Mouse (Mus musculus): ENCODE measurements around the gene Cpt1a. TPM values are rescaled to one million over a fixed set of nuclear protein-coding genes. Genes with fewer than 3 reads are reported as not detected.

The Cpt1a gene
- total RNA-seq (2014; rRNA removed) (29.1 and 35.8 TPM in 2 replicates), polyA plus RNA-seq (2015; fragmentation: Nextera tagmentation; extraction: Ambion mirVana) (15.7 and 17.4 TPM in 2 replicates)

DNA sequence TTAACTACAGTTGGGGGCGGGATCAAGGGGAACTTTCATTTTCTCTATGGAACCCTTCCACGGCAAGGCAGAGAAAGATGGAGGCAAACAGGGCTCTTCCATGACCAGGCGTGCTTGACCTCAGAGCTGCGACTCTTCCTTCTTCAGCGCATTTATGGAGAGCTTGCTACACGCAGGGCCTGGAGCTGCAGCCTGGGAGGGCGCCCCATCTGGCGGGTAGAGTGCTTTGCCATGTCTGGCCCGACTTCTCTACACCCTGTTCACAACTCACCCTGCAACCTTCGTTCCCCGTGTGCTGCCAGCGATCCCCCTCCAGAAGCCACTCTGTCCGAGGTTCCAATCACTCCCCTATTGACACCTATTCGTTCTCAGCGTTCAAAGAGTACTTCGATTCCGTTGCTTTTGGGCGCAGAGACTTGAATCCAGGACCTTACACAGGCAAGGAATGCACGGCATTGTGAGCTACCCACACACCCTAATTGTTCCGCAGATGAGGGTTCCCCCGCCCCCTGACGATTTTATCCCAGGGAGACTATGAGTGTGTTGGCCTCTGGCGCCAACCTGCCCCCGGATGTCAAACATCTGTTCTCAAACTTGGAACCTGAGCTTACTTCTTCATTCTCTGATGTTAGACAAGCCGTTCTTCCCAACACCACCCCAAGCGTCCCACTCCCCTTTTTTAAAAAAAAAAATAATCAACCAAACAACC is at the start of gene Cpt1a:
Gene Cpt1a, plus strand, starts transcription at position 74 of the 709 bp plus-strand sequence.
- Histone ChIP-seq H3K4me3 (ENCODE audit: low read depth, low read length) (peak within 1 kb of the TSS; percentile 46), H3K27ac (ENCODE audit: low read depth, low read length) (no peak within 1 kb of the TSS), H3K27me3 (ENCODE audit: insufficient read depth, low read length) (peaks cover 16% of the 10 kb centered on the region), H3K4me1 (ENCODE audit: insufficient read depth, low read length) (no peaks in the 10 kb centered on the region), H3K9me3 (ENCODE audit: low read length) (no peaks in the 10 kb centered on the region), H3K4me2 (ENCODE audit: low read depth, low read length, poor library complexity, severe bottlenecking) (peak within 1 kb of the TSS; percentile 72), H3K9ac (replicated peaks; ENCODE audit: low read length, poor library complexity, severe bottlenecking) (peak within 1 kb of the TSS; percentile 20; the same call in 1 of the 2 replicates), H3K36me3 (ENCODE audit: insufficient read depth, low read length) (no peaks in the 10 kb centered on the region)
- peak; percentile 60 for TF ChIP-seq CTCF (IDR thresholded peaks at IDR 0.05)
- ATAC-seq (ENCODE audit: low FRiP score) (no peak), DNase-seq (ENCODE audit: low spot score) (no peak)
- WGBS = 4% methylated on average over 26 of the region's 26 CpGs

DNA sequence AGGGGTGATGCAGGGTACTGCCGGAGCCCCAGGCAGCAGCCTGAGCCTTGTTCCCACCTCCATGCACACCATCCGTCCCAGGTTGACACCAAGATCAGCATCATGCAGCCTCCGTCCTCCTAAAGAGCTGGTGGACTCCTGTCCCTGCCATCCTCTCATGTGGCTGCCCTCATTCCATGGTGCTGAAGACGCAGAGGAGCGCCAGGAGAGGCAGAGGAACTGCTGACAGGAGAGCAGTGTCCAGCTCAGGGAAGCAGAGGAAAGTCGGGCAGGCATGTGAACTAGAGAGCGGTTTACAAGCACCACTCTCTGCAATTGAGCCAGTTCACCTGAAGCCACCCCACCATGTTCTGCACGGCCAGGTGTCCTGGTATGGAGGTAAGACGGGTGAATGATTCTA is 48.8 kb upstream of the Cpt1a start:
- Histone ChIP-seq H3K4me1 (ENCODE audit: insufficient read depth, low read length) (no peaks in the 10 kb centered on the region), H3K27me3 (ENCODE audit: insufficient read depth, low read length) (no peaks in the 10 kb centered on the region), H3K4me3 (ENCODE audit: low read depth, low read length) (no peak overlapping the region), H3K27ac (ENCODE audit: low read depth, low read length) (no peak overlapping the region), H3K4me2 (ENCODE audit: low read depth, low read length, poor library complexity, severe bottlenecking) (no peak overlapping the region), H3K9ac (replicated peaks; ENCODE audit: low read length, poor library complexity, severe bottlenecking) (no peak overlapping the region), H3K9me3 (ENCODE audit: low read length) (no peaks in the 10 kb centered on the region), H3K36me3 (ENCODE audit: insufficient read depth, low read length) (peaks cover 77% of the 10 kb centered on the region)
- ATAC-seq (ENCODE audit: low FRiP score) = no peak
- 95% methylated on average over 9 of the region's 9 CpGs for WGBS
- no peak for DNase-seq (ENCODE audit: low spot score)
- no peak for TF ChIP-seq CTCF (IDR thresholded peaks at IDR 0.05)

- 91% methylated on average over 3 of the region's 3 CpGs for WGBS
- no peak for TF ChIP-seq CTCF (IDR thresholded peaks at IDR 0.05)
- Histone ChIP-seq H3K4me3 (ENCODE audit: low read depth, low read length) (no peak overlapping the region), H3K9ac (replicated peaks; ENCODE audit: low read length, poor library complexity, severe bottlenecking) (no peak overlapping the region), H3K27me3 (ENCODE audit: insufficient read depth, low read length) (no peaks in the 10 kb centered on the region), H3K9me3 (ENCODE audit: low read length) (no peaks in the 10 kb centered on the region), H3K36me3 (ENCODE audit: insufficient read depth, low read length) (peaks cover 65% of the 10 kb centered on the region), H3K4me1 (ENCODE audit: insufficient read depth, low read length) (no peaks in the 10 kb centered on the region), H3K27ac (ENCODE audit: low read depth, low read length) (no peak overlapping the region), H3K4me2 (ENCODE audit: low read depth, low read length, poor library complexity, severe bottlenecking) (no peak overlapping the region)
- DNase-seq (ENCODE audit: low spot score) (no peak), ATAC-seq (ENCODE audit: low FRiP score) (no peak)
These were observed 46.3 kb upstream of the Cpt1a start for GRCm38 (mm10) chr19:3275744-3276365.

GRCm38 (mm10) chr19:3281886-3282285 is 40.2 kb upstream of the Cpt1a start:
- H3K27me3 ChIP-seq (ENCODE audit: insufficient read depth, low read length) = no peaks in the 10 kb centered on the region
- no peak for TF ChIP-seq CTCF (IDR thresholded peaks at IDR 0.05)
- peak overlapping the region; percentile 75 for H3K4me2 ChIP-seq (ENCODE audit: low read depth, low read length, poor library complexity, severe bottlenecking)
- no peak overlapping the region for H3K27ac ChIP-seq (ENCODE audit: low read depth, low read length)
- H3K4me3 ChIP-seq (ENCODE audit: low read depth, low read length) = peak overlapping the region; percentile 68
- H3K36me3 ChIP-seq (ENCODE audit: insufficient read depth, low read length) = peaks cover 29% of the 10 kb centered on the region
- no peaks in the 10 kb centered on the region for H3K9me3 ChIP-seq (ENCODE audit: low read length)
- H3K4me1 ChIP-seq (ENCODE audit: insufficient read depth, low read length) = peaks cover 8% of the 10 kb centered on the region; the same call in 1 of the 2 replicates
- DNase-seq (ENCODE audit: low spot score) = no peak
- no peak for ATAC-seq (ENCODE audit: low FRiP score)
- 76% methylated on average over 4 of the region's 4 CpGs for WGBS
- H3K9ac ChIP-seq (replicated peaks; ENCODE audit: low read length, poor library complexity, severe bottlenecking) = peak overlapping the region; percentile 74

DNA sequence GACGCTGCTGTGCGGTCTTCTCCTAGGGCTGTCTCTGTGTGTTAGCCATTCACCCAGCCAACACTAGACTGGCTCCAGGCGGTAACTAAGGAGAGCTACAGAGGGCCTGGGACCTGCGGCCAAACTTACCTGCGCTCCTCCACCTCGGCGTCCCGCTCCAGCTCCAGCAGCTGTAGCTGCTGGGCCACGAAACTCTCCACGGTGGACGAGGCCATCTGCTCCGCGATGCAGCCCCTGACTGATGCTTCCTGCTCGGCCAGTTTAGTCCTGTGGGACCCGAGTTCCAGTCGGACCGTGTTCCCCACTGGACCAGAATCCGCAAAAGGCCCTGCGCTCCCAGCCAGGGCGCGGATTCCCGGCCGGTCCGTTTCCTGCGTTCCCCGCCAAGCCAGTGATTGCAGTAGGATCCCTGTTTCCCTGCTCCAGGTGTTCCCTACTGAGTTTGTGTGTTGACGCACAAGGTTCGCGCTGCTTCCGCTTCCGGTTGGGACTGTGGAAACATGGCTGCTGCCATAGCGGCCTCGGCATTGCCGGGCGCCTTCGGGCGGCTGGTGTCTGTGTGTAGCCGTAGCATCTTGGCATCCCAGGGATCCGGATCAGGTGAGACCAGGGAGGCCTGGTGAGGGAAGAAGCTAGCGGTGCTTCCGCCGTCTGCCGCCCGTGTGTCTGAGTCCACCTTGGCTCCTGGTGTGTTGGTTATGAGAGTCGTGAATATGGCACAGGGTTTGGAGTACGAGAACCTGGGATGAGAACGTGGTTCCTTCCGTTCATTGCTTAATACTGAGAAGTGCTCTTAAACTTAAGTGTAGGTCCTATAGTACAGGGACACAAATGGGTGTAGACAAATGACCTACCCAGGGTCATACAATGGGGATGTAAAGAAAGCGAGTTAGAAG is 39.3 kb upstream of the Cpt1a start, which contains the start of the genes Mrpl21 and Ighmbp2:
Gene Mrpl21, plus strand, starts transcription at position 330 of the 896 bp plus-strand sequence.
Gene Ighmbp2, minus strand, starts transcription at position 446 of the 896 bp plus-strand sequence.
- Histone ChIP-seq H3K9ac (replicated peaks; ENCODE audit: low read length, poor library complexity, severe bottlenecking) (peak within 1 kb of the TSS; percentile 74), H3K36me3 (ENCODE audit: insufficient read depth, low read length) (peaks cover 38% of the 10 kb centered on the region), H3K4me2 (ENCODE audit: low read depth, low read length, poor library complexity, severe bottlenecking) (peak within 1 kb of the TSS; percentile 75), H3K4me1 (ENCODE audit: insufficient read depth, low read length) (peaks cover 8% of the 10 kb centered on the region; the same call in 1 of the 2 replicates), H3K27ac (ENCODE audit: low read depth, low read length) (peak within 1 kb of the TSS; percentile 67), H3K9me3 (ENCODE audit: low read length) (no peaks in the 10 kb centered on the region), H3K27me3 (ENCODE audit: insufficient read depth, low read length) (no peaks in the 10 kb centered on the region), H3K4me3 (ENCODE audit: low read depth, low read length) (peak within 1 kb of the TSS; percentile 68)
- no peak for TF ChIP-seq CTCF (IDR thresholded peaks at IDR 0.05)
- DNase-seq (ENCODE audit: low spot score) (peak; percentile 95), ATAC-seq (ENCODE audit: low FRiP score) (peak; percentile 93)
- WGBS = under 1% methylated on average over 49 of the region's 49 CpGs

All from midbrain, postnatal 0 days (tissue).